Mouse (Mus musculus) MN1 (cell line): Measurements from ENCODE around the gene Slc25a22.
A peak's percentile ranks its signal among the peaks of the same experiment; 100 is the strongest.

Source experiments
- DNase-seq: peaks from one replicate; pipeline ENCODE4 v3.0.0-alpha.2; 2016; ENCODE audit warnings: low spot score

The Slc25a22 gene

GRCm38 (mm10) chr7:141435129-141435855 lies 2.4 kb downstream of the Slc25a22 start:
- peak; percentile 59 for DNase-seq

GRCm38 (mm10) chr7:141434464-141434863 lies 3.2 kb downstream of the Slc25a22 start:
- no peak for DNase-seq

DNA sequence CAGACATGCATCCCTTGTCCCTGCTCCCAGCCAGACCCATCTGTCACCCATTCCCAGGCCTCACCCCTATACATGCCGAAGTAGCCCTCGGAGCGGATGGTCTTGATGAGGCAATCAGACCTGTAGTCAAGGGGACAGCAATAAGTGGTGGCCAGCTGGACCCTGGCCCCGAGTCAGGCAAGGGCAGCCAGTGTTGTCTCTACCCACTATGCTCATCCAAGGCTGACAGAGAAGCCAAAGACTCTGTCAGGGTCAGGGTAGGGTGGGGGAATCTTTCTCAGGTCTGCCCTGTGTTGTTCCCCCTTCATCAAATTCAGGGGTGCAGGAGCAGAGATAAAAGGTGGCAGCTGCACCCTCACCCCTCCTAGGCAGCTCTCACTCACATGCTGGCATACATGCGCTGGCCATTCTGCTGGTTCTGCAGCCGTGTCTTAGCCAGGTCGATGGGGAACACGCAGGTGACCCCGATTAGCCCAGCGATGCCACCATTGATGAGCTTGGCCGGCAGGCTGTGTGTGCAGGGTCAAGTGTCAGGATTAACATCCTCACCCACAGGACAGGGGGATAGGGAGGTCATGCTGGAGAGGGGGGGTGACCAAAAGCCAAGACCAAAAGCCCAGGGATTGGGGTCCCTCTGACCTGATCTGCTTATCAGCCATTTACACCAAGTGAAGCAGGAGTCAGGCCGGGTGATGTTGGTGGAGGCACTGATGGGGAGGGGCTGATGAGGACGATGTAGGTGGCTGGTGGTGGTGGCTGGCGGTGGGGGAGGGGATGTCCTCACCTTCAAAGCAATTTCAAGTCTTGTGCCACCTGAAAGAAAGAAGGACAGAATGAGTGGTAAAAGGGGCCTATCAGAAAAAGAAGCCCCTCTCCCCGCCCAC lies 3.9 kb downstream of the Slc25a22 start:
- DNase-seq = no peak

GRCm38 (mm10) chr7:141432741-141433516 lies 4.8 kb downstream of the Slc25a22 start:
- DNase-seq = no peak

GRCm38 (mm10) chr7:141432186-141432611 lies 5.5 kb downstream of the Slc25a22 start:
- no peak for DNase-seq

GRCm38 (mm10) chr7:141431434-141432185 lies 6.1 kb downstream of the Slc25a22 start:
- no peak for DNase-seq

DNA sequence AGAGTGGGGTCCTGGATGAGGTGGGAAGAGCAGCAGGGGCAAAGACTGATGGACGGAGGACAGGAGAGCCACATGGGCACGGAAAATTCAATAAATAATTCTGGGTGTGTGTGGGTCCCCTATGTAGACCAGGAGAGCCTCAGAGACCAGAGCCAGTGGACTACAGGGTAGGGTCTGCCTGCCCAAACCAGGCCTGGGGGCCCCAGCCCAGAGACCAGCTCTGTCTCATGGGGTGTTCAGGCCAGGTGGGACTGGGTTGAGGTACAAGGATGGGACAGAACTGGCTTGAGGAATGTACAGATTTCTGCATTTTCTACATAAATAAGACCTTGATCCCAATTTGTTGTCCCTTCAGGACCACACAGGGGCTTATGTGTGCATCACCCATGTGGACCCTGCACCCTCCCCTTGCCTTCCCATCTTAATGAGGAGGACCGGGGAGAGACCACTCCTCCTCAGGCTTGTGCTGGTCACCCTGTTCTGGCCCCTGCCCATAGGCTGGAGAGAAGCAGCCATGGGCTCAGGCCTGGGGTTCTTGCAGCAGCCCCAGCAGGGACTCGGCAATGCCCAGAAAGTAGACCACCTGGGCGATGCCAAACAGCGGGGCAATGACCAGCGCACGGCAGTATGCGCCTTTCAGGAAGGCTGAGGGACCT lies 7.0 kb downstream of the Slc25a22 start:
- no peak for DNase-seq

DNA sequence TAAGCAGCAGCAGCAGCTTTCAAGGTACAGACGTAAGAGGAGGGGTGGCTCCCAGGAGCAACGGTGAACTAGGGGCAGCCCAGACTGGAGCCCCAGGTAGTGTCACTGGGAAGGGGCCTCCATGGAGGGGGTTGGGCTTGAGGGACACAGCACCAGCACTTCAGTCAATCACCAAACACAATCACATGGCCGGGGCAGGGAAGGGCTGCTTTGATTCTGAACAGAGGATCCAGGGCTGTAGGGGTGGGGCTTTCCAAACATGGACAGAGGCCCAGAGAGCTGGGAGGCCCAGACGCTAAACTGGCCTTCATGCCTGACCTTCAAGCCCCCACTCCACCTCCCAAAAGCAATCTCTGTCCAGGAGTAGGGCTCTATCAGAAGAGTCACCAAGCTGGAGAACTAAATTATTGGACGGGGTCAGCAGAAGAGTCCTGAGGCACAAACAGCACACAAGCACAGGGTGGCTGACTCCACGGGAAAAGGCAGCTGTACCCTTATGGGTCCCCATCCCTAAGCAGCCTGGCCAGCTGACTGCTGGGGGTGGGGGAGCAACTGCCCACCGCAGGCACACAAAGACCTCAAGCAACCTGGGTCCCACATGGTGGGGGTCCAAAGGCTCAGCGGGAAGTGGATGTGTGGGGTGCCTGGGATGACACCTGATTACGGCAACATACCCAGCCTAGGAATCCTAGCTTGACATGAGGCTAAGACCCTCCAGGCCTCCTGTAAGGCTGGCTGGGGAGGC lies 7.7 kb downstream of the Slc25a22 start:
- no peak for DNase-seq

- peak; percentile 93 for DNase-seq
Observed at GRCm38 (mm10) chr7:141429310-141429709, 8.4 kb downstream of the Slc25a22 start, which contains the start of gene Cend1. Cend1 (minus strand) TSS chr7:141429491.

DNA sequence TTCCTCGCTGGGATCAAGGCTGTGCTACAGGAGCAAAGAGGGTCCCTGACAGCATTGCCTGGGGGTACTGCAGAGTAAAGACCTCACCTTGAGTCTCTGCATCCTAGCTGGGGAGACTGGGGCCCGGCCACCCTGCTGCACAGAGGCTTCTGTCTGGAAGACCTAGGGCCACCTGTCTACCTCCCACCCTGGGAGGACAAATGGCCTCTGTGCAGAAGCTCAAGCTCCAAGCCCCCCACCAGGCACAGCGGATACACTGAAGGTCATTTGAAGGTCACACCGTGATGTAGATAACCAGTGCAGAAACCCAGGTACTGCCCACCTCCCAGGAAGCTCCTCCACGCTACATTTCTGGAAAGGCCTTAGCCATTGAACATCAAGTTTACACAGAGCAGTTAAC lies 9.0 kb downstream of the Slc25a22 start:
- DNase-seq = no peak

DNA sequence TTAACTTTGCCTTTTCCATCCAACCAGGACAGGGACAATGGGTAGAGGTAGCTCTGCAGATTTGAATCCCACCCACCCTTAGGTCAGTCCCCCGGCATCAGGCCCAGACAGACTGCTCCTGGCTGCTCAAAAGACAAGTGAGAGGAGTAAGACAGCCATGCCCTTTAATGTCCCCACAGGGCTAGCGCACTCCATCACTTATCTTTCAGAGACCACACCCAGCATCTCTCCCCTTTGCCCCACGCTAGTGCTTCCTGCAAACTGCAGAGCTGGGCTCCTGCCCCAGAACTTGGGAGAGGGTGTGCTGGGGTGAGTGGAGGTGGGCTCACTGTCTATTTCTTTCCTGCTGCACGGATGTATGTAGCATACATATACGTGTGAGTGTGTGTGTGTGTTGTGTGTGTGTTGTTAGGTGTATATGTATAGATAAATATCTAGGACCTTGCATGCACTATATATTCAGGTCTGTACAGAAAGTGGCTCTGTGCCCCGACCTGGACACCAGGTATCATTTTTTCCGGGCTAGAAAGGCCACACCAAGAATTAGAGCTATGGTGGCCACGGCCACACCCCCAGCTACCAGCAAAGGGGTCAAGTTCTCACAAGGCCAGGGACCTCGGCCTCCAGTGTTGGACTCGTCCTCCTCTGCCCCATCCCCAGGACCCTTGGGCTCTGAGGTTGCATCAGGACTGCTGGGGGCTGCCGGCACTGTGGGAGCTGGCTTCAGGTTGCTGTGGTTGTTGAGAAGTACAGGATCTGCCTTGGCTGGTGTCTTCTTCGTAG lies 10.6 kb downstream of the Slc25a22 start:
- DNase-seq = no peak

GRCm38 (mm10) chr7:141423811-141424210 lies 13.9 kb downstream of the Slc25a22 start:
- no peak for DNase-seq

DNA sequence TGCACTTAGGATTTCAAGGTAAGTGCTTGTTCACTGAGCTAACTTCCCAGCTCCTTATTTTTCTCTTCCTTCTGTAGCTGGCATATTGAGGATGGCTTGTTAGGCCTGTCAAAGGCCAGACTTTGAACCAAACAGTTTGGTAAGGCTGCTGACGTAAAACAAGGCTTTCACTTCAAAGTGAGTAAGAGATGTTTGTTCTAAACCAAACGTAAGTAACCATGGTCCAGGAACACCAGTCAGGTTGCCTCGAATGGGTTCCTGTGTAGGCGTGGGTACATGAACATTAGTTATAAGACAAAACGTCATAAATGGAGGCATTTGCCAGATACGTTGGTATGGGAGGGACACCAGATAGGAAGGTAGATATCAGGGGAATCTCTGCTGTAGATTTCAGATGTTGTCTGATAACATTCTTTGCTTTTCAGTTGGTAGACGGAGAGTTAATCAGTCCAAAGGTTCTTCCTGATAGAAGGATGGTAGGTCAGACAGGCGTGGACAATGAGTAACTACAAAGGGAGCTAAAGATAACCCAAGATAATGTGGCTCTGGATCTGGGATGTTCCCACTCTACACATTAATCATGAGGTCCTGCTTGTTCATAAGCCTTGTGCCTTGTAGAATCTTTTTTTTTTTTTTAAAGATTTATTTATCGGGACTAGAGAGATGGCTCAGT lies 17.5 kb downstream of the Slc25a22 start:
- DNase-seq = no peak

- peak; percentile 57 for DNase-seq
Observed at GRCm38 (mm10) chr7:141418970-141419369, 18.7 kb downstream of the Slc25a22 start.

- DNase-seq = no peak
Observed at GRCm38 (mm10) chr7:141417731-141418681, 19.7 kb downstream of the Slc25a22 start.

GRCm38 (mm10) chr7:141416144-141416841 lies 21.4 kb downstream of the Slc25a22 start:
- no peak for DNase-seq
